Mouse (Mus musculus) MN1 (cell line): ENCODE results near the gene Lamtor1.

Experiments
- DNase-seq: peaks from one replicate; pipeline ENCODE4 v3.0.0-alpha.2; 2016; ENCODE audit warnings: low spot score

Lamtor1 gene

DNA sequence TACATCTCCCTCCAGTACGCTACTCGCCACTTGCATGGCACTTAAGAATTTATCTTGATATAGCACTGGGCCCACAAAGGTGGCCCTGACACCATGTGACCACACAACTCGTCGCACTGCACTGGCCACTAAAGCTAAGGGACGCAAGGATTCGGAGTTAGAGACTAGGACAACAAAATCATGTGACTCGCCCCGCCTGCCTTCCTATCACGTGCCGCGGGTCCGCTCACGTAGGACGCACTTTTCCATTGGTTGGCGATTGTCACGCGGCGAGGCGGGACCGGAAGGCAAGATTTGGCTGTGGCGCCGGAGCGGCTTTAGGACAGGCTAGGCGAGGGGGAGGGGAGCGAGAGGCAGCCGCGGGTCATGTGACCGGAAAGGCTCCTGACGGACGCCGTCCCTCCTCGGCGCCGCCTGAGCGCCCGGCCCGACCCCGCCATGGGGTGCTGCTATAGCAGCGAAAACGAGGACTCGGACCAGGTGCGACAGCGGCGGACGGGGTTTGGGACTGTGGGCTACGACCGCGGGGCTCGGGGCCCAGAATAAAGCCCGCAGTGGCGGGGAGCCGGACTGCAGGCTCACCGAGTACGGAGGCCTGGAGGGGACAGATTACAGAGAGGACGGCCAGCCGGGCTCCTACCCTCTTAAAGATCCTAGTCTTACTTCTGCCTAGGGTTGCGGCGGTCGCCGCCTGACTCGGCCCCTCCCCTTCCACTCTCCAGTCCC, at the start of gene Lamtor1:
Lamtor1 (plus strand) TSS at position 344 of the 726 bp plus-strand sequence.
- peak; percentile 99 for DNase-seq

DNA sequence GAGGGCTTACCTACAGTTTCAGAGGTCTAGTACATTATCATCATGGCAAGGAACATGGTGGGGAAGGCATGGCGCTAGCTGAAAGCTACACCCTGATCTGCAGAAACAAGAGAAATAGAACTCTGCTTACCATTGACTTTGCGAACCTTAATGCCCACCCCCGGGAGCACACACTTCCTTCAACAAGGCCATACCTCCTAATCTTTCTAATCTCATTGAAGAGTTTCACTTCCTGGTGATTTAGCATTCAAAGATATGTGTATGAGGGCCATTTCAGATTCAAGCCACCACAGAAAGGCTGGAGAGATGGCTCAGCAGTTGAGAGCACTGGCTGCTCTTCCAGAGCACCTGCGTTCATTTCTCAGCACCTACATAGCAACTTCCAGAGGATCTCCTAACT, 48.6 kb upstream of the Lamtor1 start, which contains the start of gene Folr2:
Folr2 (minus strand) TSS at position 101 of the 400 bp plus-strand sequence.
- DNase-seq, result no peak

DNA sequence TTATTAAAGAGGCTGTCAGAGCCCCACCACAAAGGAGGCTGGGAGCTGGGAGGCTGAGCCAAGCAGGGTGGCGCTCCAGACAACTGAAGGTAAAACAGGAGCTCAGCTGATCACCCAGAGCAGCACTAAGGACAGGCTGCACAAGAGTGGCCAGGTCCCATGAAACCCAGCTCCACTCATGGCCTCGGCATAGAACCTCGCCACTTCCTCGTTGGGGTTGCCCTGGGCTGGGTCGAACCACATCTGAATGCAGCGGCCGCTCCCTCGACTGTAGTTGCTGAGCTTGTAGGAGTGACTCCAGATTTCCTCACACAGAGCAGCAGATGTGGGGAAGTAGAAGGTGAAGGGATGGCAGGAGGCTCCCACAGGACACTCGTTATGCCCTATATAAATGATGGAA, 47.3 kb upstream of the Lamtor1 start:
- no peak for DNase-seq

DNA sequence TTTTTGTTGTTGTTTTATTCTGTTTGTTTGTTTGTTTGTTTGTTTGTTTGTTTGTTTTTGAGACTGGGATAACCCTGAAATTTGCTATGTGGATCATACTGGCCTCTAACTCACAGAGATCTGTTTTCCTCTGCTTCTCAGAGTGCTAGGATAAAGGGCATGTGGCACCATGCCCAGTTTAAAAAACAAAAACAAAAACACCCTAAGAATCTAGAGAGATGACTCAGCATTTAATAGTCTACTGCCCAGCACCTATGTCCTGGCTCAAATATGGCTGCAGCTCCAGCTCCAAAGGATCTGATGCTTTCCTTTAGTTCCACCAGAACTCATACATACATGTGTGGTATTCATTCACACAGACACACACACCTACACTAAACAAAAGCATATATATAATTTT, 44.7 kb upstream of the Lamtor1 start:
- DNase-seq, result peak; percentile 37

DNA sequence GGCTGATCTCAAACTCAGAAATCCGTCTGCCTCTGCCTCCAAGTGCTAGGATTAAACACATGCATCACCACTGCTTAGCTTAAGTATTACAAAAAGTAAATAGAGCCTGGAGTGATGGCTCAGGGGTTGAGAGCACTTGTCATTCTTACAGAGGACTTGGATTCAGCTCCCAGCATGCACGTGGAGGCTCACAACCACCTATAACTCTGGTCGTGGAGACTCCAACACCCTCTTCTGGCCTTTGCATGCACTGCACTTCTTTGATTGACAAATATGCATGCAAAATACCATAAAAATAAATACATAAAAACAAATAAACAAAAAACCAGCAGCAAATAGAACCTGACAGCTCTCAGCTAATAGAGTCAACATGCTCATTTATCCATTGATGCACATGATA, 43.4 kb upstream of the Lamtor1 start:
- no peak for DNase-seq

DNA sequence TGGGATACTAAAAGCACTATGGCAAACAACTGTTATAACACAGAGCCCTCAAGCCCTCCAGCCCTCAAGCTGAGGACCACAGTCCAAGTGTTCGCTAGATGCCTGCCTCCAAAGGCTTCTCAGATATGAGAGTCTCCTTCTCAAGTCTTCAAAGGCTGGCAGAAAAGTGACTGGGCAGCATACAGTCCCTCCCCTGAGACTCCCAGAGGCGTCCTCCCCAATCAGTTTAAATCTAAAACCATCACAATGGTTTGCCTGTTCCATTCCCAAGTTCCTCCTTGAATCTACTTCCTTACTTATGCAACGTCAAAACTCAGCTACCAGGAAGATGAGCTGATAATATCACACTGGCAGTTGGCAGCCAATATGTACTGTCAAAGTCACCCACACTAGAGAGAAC, 42.3 kb upstream of the Lamtor1 start, which contains the start of gene Anapc15:
Anapc15 (plus strand) TSS at position 301 of the 400 bp plus-strand sequence.
- DNase-seq, result no peak

DNA sequence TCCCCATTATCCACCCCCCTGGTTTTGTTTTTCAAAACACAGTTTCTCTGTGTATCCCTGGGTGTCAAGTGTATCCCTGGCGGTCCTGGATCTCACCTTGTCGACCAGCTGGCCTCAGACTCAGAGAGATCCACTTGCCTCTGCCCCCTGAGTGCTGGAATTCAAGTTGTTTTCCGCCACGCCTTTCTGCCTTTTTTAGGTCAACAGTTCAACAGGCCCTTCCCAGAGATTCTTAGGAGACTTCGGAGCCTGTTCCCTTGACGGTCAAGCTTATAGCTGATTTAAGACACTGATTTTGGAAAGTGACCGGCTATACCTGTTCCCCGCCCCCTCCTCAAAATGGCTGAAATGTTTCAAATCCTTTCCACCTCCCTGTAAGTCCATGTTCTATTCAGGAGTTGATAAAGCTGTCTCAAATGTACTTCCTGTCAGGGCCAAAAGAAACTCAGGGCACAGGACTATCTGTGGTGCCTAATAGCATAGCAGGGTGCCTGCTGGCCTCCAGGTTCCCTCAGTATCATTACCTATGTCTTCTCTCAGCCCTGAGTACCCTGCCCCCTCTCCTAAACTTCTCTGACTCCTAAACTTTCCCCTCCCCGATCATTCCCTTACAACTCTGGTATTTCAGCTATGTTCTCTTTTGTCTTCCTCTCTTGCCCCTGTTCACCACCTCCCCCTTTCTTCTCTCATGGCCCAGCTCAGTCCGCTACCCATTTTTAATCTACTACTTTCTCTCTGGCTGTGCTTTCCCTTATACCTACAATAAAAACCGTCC, 39.0 kb upstream of the Lamtor1 start:
- DNase-seq, result no peak

DNA sequence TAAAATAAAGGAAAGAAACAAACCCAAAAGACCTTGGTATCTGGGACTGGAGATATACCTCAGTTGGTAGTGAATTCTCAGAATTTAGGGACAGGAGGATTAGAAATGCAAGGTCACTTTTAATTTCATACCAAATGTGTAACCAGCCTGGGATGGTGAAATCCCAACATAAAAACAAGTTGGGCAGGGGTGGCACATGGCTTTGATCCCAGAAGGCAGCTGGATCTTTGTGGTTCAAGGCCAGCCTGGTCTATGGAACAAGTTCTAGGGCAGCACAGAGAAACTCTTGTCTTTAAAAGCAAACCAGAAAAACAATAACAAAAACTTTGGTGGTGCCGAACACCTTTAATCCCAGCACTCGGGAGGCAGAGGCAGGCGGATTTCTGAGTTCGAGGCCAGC, 38.2 kb upstream of the Lamtor1 start:
- DNase-seq, result no peak

DNA sequence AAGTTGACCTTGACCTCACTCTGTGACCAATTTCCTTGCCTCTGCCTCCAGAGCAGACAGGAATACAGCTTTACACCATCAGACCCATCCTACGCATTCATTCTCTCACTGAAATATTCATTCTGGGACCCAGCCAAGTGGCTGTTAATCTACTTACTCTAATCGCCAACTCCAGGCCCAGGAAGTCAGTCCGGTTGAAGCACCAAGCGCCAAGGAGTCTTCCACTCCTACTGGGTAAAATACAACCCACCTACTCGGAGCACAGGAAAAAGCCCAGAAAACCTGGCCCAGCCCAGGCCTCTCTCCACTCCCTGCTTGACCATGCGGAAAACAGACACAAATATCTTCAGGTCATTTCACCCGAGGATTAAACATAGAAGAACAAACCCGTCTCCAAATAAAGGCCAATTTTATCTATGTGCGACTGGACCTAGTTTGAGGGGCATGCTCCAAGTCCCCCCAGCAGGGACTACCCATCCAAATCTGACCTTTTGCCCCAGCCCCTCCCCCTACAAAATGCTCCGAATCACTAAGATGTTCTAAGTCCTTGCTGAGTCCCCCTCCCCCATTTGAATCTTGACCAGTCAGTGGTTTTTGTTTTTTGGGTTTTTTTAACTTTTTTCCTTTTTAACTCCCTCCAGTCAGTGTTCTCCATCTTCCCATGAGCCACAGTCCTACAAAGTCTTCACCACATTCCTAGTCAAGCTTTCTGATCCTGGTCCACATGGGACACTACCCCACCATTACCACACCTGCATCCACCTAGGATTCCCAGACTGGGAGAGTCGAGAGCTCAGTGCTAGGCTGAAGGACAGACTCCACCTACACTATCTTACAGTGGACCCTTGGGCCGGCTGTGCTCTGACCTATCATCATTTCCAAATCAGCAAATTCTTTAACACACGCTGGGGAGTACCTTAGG, 37.2 kb upstream of the Lamtor1 start:
- peak; percentile 77 for DNase-seq

DNA sequence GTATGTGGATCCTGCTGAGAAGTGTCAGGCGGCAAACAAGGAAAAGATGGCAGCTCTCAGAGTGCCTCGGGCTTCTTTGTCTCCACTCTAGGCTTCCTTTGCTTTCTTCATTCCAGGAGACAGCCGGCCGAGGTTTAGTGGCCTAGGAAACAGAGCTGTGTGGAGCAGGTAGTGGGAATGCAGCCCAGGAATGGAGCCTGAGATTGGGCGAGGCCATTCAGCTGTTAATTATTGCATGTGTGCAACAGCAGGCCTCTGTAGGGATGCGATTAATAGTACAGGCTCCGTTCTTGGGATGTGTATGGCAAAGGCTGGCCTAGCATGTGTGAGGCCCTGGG, 36.6 kb upstream of the Lamtor1 start:
- peak; percentile 21 for DNase-seq

DNA sequence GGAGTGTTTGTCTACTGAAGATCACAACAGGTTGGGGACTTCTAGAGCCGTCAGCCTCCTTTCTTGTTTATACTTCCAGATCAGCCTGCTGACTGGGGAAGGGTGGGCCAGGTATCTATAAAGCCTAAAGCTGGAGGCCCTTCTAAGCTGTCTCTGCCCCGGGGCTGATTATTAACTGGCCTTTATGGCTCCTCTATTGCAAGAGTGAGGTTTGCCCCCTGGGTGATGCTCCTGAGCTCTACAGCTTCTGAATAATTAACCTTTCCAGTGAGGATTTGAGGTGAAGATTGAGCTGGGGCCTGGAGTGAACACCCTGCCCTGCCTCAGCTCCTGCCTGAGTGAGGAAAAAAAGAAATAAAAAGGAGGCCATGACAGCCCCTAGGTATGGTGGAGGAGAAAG, 35.1 kb upstream of the Lamtor1 start, which contains the start of gene Folr1:
Folr1 (minus strand) TSS at position 160 of the 400 bp plus-strand sequence.
- no peak for DNase-seq

DNA sequence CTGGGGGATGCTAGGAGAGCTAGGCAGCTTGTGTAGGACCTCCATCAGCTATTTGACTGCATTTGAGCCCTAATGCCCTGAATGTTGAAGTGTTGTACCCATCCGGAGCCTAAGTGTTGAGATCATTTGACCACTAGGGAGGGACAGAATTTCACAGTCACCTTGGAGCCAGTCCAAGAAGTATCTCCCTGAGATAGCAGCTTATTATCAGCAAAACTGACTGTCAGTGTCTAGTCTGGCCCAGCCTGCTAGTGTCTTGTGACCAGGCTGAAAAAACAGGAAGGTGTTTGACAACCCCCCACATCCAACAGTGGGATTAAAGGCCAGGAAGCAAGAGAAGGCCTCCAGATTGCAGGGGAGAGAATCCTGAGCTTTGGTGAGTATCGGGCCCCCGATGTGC, 34.4 kb upstream of the Lamtor1 start:
- no peak for DNase-seq

DNA sequence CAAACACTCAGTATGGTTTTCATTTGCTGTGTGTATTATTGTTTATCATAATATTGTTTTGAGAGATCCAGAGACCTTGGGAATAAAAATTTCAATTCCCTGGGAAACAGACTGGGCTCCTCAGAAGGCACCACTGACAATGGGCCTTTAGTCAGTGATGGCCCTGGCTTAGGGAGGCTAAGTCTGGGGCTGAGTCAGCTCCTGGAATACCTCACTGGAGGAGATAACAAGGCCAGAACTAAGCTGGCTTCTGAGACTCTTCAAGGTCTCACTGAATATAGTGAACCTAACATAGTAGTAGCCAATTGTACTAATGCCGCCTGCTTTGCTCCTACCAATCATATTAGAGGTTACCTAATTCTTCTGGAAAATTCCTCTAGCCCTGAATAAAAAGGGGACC, 29.7 kb upstream of the Lamtor1 start:
- DNase-seq, result no peak

DNA sequence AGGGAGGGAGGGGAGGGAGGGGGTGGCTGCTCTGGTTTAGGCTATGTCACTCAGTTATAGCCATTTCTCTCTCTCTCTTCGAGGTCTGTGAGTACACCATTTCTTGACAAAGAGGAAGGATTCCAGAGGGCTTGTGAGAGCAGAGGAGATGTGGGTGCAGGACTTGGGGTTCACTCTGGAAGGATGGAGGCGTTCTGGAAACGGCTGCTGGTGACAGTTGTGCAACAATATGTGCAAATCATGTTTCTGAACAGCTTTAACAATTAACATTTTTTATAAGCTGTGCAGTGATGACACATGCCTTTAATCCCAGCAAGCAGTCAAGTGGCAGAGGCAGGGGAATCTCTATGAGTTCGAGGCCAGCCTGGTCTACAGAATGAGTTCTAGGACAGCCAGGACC, 24.8 kb upstream of the Lamtor1 start:
- no peak for DNase-seq

DNA sequence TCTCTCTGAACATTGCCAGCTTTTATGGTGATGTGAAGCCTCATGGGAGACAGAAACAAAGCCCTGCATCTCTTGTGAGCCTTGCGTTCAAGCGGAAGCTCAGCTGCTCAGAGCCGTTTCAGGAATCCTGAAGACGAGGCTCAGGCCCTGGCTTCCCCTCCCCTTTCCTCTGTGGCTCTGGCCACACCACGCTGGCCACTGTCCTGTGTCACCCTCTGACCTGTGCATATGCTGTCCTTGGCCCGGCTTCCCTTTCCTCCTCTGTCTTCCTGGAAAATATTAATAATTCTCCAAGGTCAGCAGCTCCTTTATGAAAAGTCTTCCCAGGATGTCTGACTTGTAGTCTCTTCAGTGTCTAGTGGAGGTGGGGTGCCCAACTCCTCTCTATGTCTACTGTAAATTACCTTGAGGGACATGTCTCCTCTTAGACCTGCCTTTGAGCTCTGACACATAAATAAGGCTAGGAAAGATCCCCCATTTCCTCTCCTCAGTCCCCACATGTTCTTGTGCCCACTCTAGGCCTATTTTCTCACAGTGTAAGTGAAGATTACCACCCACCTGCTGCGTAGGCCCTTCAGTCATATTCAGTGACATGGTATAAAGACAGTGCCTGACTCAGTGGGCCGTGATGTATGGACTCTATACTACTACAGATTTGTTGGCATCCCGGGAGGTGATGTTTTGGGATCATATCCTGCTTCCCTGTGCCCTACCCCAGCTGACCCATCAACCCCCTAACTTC, 23.1 kb upstream of the Lamtor1 start:
- DNase-seq, result no peak

DNA sequence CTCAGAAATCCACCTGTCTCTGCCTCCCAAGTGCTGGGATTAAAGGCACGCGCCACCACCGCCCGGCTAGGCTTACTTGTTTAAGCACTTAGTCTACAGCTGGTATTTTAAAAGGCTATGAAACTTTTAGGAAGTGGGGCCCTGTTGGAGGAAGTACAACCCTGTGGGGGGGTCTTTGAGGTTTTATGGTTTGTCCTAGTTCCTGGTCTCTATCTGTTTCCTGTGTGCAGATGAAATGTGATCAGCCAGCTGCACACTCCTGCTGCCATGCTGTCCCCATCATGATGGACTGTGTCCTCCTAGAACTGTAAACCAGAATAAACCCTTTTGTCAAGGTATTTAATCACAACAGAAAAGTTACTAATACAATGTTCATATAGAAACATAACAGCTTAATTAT, 21.5 kb upstream of the Lamtor1 start:
- DNase-seq, result no peak

DNA sequence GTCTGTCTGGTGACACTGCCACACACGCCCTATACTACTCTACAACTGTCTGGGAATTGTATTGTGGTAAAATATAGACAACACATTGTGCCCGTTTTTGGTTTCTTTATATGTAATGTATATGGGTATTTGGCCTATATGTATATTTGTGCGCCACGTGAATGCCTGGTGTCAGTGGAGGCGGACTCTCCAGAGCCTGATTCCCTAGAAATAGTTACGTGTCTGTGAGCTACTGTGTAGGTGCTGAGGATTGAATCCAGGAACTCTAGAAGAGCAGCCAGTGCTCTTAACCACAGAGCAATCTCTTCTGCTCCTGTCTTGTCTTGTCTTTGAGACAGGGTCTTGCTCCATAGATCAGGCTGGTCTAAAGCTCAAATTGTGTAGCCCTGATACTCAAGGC, 19.4 kb upstream of the Lamtor1 start:
- no peak for DNase-seq

DNA sequence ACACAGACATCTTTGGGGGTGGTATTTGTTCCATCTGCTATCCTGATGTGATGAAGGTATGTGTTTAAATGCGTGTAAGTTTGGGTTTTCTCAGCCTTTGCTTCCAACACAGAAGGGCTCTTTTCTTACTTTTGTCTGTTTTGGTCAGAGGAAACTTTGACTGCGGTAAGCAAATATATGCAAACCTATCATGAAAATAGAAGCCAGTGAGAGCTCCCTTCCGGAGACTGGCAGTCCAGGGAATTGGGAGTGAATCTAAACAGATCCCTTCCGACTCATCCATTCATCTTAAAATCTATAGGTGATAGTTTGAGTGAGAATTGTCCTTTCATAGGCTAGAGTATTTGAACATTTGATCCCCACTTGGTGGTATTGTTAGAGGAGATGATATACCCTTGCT, 17.2 kb upstream of the Lamtor1 start:
- DNase-seq, result no peak

DNA sequence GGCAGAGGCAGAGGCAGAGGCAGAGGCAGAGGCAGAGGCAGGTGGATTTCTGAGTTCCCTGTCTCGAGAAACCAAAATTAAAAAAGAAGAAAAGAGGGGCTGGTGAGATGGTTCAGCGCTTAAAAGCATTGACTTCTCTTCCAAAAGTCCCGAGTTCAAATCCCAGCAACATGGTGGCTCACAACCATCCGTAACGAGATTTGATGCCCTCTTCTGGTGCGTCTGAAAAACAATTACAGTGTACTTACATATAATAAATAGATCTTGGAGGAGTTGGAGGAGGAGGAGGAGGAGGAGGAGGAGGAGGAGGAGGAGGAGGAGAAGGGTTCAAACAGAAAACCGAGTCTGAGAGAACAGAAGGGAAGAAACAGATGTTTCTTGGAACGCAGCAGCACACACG, 10.0 kb upstream of the Lamtor1 start:
- no peak for DNase-seq

DNA sequence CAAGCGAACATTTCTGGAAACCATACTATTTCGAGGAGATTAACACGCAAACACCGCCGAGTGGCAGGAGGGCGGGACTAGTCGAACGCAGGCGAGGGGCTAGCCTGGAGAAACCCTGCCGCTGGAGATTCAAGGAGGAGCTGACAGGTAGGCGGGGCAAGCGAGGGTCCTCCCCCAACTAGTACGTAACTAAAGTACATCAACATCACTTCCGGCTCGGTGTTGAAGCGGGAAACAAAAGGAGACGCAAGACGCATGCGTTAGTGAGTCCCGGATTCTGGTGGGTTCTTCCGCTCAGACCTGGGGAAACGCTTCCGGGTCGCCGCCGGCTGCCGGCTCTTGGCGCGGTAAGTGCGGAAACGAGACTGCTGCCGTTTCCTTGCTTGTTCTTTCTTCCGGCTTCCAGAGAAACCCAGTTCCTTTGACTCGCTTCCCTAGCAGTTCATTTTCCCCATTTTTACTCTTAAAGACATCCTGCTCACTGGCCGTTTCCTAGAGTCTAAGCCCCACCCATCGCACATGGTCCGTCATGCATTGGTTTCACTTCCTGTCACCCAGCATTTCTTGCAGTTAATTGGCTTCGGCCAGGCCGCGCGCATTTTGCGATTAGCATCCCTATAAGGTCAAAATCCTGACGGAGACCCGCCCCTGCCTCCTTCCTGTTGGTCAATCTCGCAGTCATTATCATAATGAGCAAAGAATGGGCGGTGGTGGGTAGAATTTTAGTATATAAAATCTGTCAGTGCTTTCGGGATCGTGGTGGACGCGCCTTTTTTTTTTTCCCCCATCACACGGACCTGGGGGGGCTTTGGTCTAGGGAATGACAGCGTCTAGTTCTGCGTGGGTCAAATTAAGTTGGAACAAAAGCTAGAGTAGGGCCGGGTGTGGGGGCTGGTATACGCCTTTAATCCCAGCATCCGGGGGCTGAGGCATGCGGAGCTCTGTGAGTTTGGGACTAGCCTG, 9.3 kb upstream of the Lamtor1 start:
- DNase-seq, result peak; percentile 98
